Mouse (Mus musculus) liver (tissue): ENCODE results near the gene Pfkm.
A peak's percentile ranks its signal among the peaks of the same experiment; 100 is the strongest.

Experiments used
- DNase-seq: peaks from one replicate; pipeline ENCODE4 v3.0.0-alpha.2; 2020; ENCODE audit warnings: mixed read lengths

The Pfkm gene

GRCm38 (mm10) chr15:98092372-98093120 lies at the start of gene Pfkm:
Gene Pfkm, plus strand, starts transcription at chr15:98092589.
- no peak for DNase-seq

DNA sequence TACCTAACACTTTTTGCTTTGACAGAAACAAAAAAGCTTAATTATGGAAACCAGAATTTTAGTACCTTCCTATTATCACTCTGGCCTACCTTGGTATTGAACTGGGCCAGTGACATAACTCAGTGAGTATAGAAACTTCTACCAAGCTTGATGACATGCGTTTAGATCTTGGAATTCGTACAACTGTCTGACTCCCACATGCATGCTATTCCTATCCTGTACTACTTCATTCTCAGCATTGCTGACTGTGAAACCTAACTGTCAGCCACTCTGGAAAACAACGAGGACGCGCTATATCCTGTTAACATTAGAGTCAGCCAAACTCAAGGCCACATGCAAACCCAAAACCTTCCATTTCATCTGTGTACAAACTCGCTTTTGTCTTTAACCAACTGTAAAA lies 48.4 kb upstream of the Pfkm start:
- DNase-seq = no peak

DNA sequence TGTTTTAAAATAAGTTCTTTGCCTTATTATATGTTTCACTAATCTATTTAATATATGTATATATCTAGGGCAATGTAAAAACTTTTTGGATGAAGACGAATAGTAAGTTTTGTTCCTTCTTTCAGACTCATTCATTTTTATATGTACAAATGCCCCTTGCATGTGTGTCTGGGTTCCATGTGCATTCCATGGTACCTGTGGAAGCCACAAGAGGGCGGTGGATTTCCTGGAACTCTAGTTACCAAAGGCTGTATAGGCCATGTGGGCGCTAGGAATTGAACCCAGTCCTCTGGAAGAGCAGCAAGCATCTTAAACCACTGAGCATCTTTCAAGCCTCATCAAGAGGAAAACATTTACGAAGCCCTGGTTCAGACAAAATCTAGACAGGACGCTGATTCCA lies 48.0 kb upstream of the Pfkm start:
- DNase-seq = no peak

DNA sequence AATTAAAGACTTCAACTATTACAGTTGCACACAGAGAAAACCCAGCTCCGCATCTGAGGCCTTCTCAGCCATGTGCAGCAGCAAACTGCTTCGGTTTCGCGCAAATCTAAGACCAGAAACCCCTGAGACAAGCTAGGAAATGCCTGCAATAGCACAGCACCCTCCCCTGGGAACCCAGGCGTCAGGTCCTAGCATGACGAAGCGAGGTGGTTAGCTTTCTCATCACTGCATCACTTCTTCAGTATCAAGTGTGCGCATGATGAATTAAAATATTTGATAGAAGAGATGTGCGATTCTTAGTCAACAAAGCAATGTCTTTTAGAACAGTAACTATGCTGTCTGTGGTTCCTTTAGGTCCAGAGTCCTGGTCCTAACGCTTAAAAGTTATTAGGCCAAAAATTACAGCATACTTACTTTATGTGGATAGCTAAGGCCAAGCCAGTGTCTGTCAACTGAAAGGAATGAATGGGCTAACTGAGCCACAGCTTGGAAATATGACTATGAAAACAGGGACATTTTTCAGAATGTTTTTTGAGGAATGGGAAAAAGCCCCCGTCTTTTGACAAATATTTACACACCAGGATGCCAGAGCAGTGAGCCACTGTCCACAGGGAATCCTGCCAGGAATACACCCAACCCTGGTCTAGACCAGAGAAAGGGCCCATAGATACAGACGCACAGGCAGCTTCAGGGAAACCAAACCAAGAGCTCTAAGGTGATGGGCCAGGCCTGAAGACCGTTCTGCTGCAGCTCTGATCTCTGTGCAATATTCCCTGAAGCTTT lies 43.3 kb upstream of the Pfkm start:
- no peak for DNase-seq

- DNase-seq = no peak
Measured at GRCm38 (mm10) chr15:98051685-98052084, 40.7 kb upstream of the Pfkm start.

DNA sequence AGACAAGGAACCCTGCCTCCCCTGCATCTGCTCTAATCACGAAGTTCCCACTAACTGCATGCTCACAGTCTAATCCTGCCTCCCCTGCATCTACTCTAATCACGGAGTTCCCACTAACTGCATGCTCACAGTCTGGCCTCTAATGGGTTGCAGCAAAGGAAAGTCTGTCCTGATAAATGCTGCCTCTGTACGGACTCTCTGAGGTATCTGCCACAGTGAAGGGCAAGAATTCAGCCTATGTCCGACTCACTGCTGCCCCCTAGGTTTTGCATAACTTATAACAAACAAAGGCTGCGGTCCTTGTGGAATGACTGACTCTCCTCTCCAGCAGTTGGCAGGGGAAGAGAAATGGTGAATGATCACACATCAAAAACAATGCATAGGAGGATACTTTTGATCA lies 37.1 kb upstream of the Pfkm start:
- DNase-seq = peak; percentile 39

DNA sequence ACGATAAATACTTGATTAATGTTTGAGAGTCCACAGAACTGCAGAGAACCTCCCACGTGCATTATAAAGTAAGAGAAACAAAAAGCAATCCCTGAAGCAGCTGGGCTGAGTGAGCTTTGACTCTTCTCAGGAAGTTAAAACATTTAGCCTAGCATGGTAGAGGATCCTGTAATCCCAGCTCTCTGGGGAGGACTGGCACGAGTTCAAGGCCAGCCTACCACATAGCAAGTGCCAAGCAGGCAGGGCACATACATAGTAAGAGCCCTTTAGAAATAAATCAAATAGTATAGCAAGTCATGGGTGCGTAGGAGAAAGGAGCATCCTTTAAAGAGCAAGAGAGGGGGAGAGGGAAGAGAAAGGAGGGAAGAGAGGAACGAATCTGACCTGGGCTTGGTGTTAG lies 26.5 kb upstream of the Pfkm start:
- no peak for DNase-seq

GRCm38 (mm10) chr15:98066602-98067001 lies 25.8 kb upstream of the Pfkm start:
- no peak for DNase-seq

DNA sequence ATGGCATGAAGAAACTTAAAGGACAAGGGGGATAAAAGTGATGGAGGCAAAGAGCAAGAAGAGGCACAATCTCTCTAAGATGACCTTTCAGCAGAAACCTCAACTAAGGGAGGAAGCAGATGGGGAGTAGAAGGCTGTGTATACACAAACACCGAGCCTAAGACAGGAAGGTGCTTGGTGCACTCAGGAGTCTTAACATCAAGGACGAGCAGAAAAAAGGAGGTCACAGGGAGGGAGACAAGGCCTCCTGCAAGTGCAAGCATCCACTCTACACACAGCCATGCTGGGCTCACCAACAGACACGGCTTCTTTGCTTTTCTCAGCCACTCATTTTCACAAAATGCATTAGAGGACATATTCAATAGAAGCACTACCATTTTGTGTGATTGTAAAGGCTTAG lies 24.9 kb upstream of the Pfkm start:
- DNase-seq = no peak

DNA sequence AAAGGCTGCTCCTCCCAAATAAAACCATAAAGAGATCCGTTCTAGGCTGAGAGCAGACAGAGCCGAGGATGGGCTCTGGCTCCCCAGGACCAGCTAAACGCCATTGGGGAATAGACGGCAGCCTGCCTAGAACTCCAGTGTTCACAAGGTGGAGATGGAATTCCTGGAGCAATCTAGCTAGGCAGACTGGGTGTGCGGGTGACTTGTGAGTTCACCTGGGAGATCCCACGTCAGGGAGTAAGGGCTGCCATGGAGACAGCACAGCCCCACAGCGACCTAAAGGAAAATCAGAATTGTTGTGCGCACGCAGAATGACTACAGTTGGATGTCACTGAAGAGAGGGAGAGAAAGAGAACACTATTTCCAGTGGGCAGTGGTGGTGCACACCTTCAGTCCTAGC lies 23.9 kb upstream of the Pfkm start:
- DNase-seq = no peak

DNA sequence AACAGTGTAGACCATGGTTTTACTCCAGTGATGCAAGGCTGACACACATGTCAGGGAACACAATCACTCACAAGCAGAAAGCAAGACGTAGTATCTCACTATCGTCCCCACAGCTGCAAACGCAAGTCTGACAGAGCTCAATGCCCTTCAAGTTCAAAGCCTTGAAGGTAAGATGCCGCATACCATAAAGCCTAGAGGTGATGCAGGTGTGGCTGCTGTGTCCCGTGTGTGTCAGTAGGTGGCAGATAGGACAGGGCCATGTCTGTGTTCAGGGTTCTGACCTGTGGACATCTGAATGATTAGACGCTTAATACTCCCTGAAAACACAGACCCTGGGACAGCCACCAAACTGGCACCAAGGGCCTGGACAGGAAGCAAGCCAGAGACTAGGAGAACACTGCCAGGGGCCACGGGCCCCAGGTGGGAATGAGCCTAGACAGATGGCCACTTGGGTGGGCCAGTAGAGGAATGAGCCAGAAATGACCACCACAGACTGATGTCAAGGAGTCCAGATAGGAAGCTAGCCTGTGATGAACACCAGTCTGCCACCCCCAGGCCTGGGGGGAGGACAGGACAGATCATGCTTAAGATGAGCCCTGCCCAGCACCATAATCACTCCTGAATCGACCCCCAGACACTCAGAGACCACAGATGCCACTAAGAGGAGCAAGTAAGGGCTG lies 22.7 kb upstream of the Pfkm start:
- DNase-seq = no peak

DNA sequence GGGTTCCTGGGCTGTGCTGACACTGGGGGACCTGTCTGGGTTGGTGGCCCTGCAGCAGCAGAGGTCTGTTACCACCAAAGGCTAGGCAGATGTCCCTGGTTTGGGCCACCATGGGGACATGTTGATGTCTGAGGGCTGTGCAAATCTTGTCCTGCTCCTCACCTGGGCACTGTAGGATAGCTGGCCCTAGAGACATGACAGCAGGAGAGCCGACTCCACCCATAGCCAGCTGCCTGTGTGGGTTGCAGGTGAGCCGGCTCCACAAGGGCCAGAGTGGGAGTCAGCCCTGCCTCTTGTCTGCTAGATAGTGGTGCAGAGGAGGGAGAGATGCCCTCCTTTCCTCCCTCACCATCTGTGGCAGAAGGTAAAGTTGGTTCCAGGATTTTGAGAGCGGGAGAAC lies 22.0 kb upstream of the Pfkm start:
- no peak for DNase-seq

GRCm38 (mm10) chr15:98074521-98074920 lies 17.9 kb upstream of the Pfkm start:
- no peak for DNase-seq

DNA sequence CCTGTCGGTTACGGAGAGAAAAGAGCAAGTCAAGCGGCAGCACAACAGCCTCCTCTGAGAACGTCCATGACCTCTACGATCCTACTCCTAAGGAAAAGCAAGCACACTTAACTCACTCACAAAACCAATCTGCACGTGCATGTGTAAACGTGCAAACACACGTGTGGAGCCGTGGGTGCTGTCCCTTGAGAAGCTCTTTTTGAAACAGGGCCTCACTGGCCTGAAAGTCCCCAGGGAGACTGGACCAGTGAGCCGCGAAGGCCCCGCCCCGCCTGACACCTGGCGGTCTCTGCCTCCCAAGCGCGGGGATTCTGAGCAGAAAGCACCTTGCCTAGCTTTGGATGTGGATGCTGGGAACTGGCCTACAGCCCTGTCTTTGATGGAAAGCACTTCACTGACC lies 17.4 kb upstream of the Pfkm start:
- no peak for DNase-seq

- no peak for DNase-seq
Measured at GRCm38 (mm10) chr15:98076901-98077300, 15.5 kb upstream of the Pfkm start.

GRCm38 (mm10) chr15:98088889-98089288 lies 3.5 kb upstream of the Pfkm start:
- no peak for DNase-seq

GRCm38 (mm10) chr15:98089421-98090183 lies 2.8 kb upstream of the Pfkm start:
- DNase-seq = peak; percentile 53

- no peak for DNase-seq
Measured at GRCm38 (mm10) chr15:98091841-98092240, 548 bp upstream of the Pfkm start.

DNA sequence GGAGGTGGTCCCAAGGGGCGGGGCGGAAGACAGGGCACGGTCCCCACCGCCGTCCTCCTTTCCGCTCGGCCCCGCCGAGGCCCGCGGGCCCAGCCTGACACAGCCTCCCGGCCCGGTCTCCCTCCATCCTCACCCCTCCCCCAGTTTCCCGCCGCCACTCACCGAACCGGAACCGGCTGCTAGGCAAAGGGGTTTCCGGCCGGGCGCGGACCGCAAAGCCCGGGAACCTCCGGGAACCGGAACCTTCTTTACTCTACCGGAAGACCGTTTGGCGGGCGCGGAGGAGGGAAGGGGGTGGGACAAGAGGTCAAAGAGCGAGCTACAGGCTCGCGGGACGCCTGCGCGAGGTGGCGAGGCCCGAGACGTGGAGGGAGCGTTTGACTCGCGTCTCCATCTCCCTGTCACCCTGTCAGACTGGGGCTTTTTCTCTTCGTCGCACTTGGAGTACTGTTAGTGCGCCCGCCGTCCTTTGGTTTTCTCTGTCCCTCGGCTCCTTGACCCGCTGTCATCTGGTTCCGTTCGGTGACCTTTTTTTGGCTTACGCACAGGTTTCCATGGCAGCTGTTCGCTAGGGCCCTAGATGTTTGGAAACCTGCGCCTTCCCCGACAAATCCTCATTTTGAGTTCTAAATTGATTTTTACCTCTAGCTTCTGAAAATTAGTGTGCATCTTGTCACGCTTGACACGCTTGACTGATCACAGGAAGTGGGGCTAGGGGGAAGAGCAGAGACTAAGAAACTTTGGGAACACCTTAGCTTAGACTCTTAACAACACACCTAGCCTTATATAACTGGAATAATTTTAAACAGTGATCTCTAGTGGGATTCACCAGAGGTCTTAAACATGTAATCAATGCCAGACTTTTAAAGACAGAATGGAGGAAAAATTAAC lies 977 bp downstream of the Pfkm start, which contains the start of gene Senp1:
Gene Senp1, minus strand, starts transcription at position 624 of the 891 bp plus-strand sequence.
- peak; percentile 91 for DNase-seq

DNA sequence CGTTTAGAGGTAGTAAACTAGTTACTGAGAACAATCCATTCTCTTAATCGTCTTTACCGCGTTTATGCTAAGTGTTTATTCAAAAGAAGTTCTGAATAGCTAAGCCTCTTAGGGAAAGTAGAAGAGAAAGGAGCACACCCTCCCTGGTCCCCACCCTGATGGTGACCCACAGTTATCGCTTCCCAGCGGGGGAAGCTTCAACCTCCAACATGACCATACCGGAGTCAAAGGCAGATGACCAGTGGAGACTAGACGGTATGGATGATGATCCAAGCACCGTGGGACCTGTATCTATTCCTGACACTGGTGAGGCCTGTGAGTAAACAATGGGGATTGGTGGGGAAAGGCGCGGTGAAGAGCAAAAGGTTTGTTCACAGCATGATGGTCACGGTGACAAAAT lies 2.5 kb downstream of the Pfkm start:
- no peak for DNase-seq

GRCm38 (mm10) chr15:98096957-98097356 lies 4.6 kb downstream of the Pfkm start:
- peak; percentile 42 for DNase-seq

GRCm38 (mm10) chr15:98098519-98098918 lies 6.1 kb downstream of the Pfkm start:
- no peak for DNase-seq
